Mouse (Mus musculus): ENCODE results near the gene Lrrc66. TPM values are rescaled to one million over a fixed set of nuclear protein-coding genes. Genes with fewer than 3 reads are reported as not detected.
"Not testable (repeated sequence)": the region's sequence is repeated elsewhere in the genome, so short reads cannot be mapped to it uniquely, and the experiment has no call there.

Gene Lrrc66
- polyA plus RNA-seq, 1 experiment: not detected

DNA sequence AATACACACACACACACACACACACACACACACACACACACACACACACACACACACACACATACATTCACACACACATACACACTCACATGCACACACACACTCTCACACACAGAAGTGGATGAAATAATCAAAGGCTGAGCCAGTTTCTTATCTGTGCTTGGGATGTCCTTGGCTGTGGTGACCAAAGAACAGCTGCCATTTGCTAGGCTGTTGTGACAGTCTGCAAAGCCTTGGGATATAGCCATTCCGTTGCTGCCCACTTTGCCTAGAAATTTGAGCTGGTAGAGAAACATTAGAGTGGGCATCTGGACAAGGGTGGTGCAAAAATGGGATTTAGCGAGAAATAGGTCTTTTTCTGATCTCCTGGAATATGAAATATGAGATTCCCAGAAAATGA lies 32.3 kb downstream of the Lrrc66 start:
- Histone ChIP-seq H3K79me3 (ENCODE audit: low read depth) (no peaks in the 10 kb centered on the region), H3K79me2 (ENCODE audit: control insufficient read depth, insufficient read depth) (no peaks in the 10 kb centered on the region), H3ac (ENCODE audit: control insufficient read depth, insufficient read length, low read depth) (no peak overlapping the region), H3K36me3 (ENCODE audit: control insufficient read depth, insufficient read depth) (no peaks in the 10 kb centered on the region), H3K4me3 (ENCODE audit: insufficient read depth, poor library complexity, severe bottlenecking) (no peak overlapping the region), H3K27me3 (ENCODE audit: control insufficient read depth, insufficient read depth, insufficient read length) (peaks cover 3% of the 10 kb centered on the region)
- TF ChIP-seq CEBPB (IDR thresholded peaks at IDR 0.05; ENCODE audit: low read depth) (no peak), CTCF (IDR thresholded peaks at IDR 0.05; ENCODE audit: control insufficient read depth, insufficient read depth, insufficient read length) (no peak), FOSL1 (IDR thresholded peaks at IDR 0.05; ENCODE audit: insufficient read depth, low read length, poor library complexity, severe bottlenecking) (no peak), MAX (IDR thresholded peaks at IDR 0.05) (no peak), USF1 (IDR thresholded peaks at IDR 0.05; ENCODE audit: low read depth) (no peak), MYOD1 (IDR thresholded peaks at IDR 0.05; ENCODE audit: control insufficient read depth, insufficient read length, low read depth) (no peak), MYOG (IDR thresholded peaks at IDR 0.05; ENCODE audit: control insufficient read depth, extremely low read depth, insufficient read length) (no peak)

DNA sequence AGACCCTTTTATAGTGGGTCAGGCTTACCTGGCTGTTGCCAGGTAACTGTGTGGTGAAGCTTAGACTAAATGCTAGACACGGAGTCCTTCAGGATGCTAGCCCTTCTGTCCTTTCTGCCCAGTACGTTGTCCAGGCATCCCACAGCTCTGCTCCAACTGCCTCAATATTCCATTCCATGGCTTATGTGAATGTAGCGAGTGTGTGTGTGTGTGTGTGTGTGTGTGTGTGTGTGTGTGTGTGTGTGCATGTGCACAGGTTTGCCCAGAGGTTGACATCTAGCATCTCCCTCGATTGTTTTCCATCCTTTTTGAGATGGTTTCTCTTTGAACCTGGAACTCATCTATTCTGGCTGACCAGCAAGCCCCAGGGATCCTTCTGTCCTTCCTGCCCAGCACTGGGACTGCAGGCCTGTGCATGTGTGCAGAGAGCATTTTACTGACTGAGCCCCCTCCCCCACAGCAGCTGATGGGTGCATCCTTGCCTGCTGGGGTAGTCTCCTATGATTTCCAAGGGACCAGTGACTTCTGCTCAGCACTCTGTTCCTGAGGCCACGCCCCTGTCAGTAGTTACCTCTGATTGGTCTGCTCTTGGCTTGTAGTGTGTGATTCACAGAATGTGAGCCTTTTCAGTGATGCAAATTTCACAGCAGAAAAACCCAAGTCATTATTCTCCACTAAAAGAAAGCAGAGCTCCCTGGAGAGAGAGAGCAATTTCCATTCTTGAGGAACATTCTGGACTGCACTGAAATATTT lies 33.2 kb downstream of the Lrrc66 start:
- H3K4me3 ChIP-seq (ENCODE audit: insufficient read depth, poor library complexity, severe bottlenecking): no peak overlapping the region
- peaks cover 3% of the 10 kb centered on the region for H3K27me3 ChIP-seq (ENCODE audit: control insufficient read depth, insufficient read depth, insufficient read length)
- no peak for TF ChIP-seq MAX (IDR thresholded peaks at IDR 0.05)
- no peak for TF ChIP-seq MYOD1 (IDR thresholded peaks at IDR 0.05; ENCODE audit: control insufficient read depth, insufficient read length, low read depth)
- no peak for TF ChIP-seq CTCF (IDR thresholded peaks at IDR 0.05; ENCODE audit: control insufficient read depth, insufficient read depth, insufficient read length)
- no peak for TF ChIP-seq FOSL1 (IDR thresholded peaks at IDR 0.05; ENCODE audit: insufficient read depth, low read length, poor library complexity, severe bottlenecking)
- TF ChIP-seq USF1 (IDR thresholded peaks at IDR 0.05; ENCODE audit: low read depth): no peak
- TF ChIP-seq MYOG (IDR thresholded peaks at IDR 0.05; ENCODE audit: control insufficient read depth, extremely low read depth, insufficient read length): no peak
- TF ChIP-seq CEBPB (IDR thresholded peaks at IDR 0.05; ENCODE audit: low read depth): no peak
- no peaks in the 10 kb centered on the region for H3K79me3 ChIP-seq (ENCODE audit: low read depth)
- no peak overlapping the region for H3ac ChIP-seq (ENCODE audit: control insufficient read depth, insufficient read length, low read depth)
- no peaks in the 10 kb centered on the region for H3K79me2 ChIP-seq (ENCODE audit: control insufficient read depth, insufficient read depth)
- H3K36me3 ChIP-seq (ENCODE audit: control insufficient read depth, insufficient read depth): no peaks in the 10 kb centered on the region

DNA sequence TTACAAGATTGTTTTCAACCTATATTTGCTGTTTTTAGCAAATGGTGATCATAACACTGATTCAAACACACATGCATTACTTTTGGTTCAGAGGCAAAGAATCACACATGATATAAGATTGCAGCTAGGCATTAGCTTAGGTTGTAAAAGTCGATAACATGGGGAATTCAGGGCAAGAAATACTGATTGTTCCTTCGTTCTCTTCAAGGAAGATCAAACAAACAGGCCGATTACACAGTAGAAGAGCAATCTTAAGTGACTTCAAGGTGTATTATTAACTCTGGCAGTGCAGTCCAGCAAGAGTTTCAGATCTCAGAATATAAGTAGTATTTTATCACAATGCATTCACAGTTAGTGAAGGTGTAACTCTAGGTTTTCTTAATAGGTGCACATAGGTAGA lies 45.2 kb downstream of the Lrrc66 start:
- no peak for TF ChIP-seq MAX (IDR thresholded peaks at IDR 0.05)
- TF ChIP-seq USF1 (IDR thresholded peaks at IDR 0.05; ENCODE audit: low read depth): no peak
- TF ChIP-seq MYOG (IDR thresholded peaks at IDR 0.05; ENCODE audit: control insufficient read depth, extremely low read depth, insufficient read length): no peak
- no peak for TF ChIP-seq MYOD1 (IDR thresholded peaks at IDR 0.05; ENCODE audit: control insufficient read depth, insufficient read length, low read depth)
- TF ChIP-seq FOSL1 (IDR thresholded peaks at IDR 0.05; ENCODE audit: insufficient read depth, low read length, poor library complexity, severe bottlenecking): no peak
- TF ChIP-seq CEBPB (IDR thresholded peaks at IDR 0.05; ENCODE audit: low read depth): no peak
- TF ChIP-seq CTCF (IDR thresholded peaks at IDR 0.05; ENCODE audit: control insufficient read depth, insufficient read depth, insufficient read length): no peak

DNA sequence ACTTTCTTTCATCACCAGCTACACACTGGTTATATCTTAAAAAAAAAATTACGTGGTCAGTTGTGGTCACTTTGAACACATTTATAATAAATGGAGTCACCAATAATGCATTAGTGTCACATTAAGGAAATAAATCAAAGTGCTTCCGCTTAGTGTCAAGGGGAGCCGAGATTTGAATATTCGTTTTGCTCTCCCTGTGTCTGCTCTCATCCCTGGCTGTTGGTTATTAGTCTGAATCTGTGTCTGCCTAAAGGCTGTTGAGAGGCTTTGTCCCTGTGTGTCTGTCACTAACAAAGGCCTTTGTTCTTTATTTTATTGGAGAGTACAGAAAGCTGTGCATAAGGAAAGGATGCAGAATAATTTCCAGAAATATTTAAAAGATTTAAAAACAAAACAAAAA lies 45.7 kb downstream of the Lrrc66 start:
- H3K36me3 ChIP-seq (ENCODE audit: control insufficient read depth, insufficient read depth): no peaks in the 10 kb centered on the region
- no peak for TF ChIP-seq USF1 (IDR thresholded peaks at IDR 0.05; ENCODE audit: low read depth)
- no peak for TF ChIP-seq FOSL1 (IDR thresholded peaks at IDR 0.05; ENCODE audit: insufficient read depth, low read length, poor library complexity, severe bottlenecking)
- no peak for TF ChIP-seq CEBPB (IDR thresholded peaks at IDR 0.05; ENCODE audit: low read depth)
- no peak for TF ChIP-seq MAX (IDR thresholded peaks at IDR 0.05)
- no peak for TF ChIP-seq MYOG (IDR thresholded peaks at IDR 0.05; ENCODE audit: control insufficient read depth, extremely low read depth, insufficient read length)
- no peak for TF ChIP-seq MYOD1 (IDR thresholded peaks at IDR 0.05; ENCODE audit: control insufficient read depth, insufficient read length, low read depth)
- TF ChIP-seq CTCF (IDR thresholded peaks at IDR 0.05; ENCODE audit: control insufficient read depth, insufficient read depth, insufficient read length): no peak
- H3ac ChIP-seq (ENCODE audit: control insufficient read depth, insufficient read length, low read depth): no peak overlapping the region
- H3K27me3 ChIP-seq (ENCODE audit: control insufficient read depth, insufficient read depth, insufficient read length): peaks cover 17% of the 10 kb centered on the region
- H3K4me3 ChIP-seq (ENCODE audit: insufficient read depth, poor library complexity, severe bottlenecking): no peak overlapping the region
- no peaks in the 10 kb centered on the region for H3K79me2 ChIP-seq (ENCODE audit: control insufficient read depth, insufficient read depth)
- H3K79me3 ChIP-seq (ENCODE audit: low read depth): no peaks in the 10 kb centered on the region

More for the DNA sequence above, 45.2 kb downstream of the Lrrc66 start:
- no peaks in the 10 kb centered on the region for H3K36me3 ChIP-seq (ENCODE audit: control insufficient read depth, insufficient read depth)
- H3K79me3 ChIP-seq (ENCODE audit: low read depth): no peaks in the 10 kb centered on the region
- no peaks in the 10 kb centered on the region for H3K79me2 ChIP-seq (ENCODE audit: control insufficient read depth, insufficient read depth)
- H3K27me3 ChIP-seq (ENCODE audit: control insufficient read depth, insufficient read depth, insufficient read length): peaks cover 17% of the 10 kb centered on the region
- no peak overlapping the region for H3ac ChIP-seq (ENCODE audit: control insufficient read depth, insufficient read length, low read depth)
- no peak overlapping the region for H3K4me3 ChIP-seq (ENCODE audit: insufficient read depth, poor library complexity, severe bottlenecking)

DNA sequence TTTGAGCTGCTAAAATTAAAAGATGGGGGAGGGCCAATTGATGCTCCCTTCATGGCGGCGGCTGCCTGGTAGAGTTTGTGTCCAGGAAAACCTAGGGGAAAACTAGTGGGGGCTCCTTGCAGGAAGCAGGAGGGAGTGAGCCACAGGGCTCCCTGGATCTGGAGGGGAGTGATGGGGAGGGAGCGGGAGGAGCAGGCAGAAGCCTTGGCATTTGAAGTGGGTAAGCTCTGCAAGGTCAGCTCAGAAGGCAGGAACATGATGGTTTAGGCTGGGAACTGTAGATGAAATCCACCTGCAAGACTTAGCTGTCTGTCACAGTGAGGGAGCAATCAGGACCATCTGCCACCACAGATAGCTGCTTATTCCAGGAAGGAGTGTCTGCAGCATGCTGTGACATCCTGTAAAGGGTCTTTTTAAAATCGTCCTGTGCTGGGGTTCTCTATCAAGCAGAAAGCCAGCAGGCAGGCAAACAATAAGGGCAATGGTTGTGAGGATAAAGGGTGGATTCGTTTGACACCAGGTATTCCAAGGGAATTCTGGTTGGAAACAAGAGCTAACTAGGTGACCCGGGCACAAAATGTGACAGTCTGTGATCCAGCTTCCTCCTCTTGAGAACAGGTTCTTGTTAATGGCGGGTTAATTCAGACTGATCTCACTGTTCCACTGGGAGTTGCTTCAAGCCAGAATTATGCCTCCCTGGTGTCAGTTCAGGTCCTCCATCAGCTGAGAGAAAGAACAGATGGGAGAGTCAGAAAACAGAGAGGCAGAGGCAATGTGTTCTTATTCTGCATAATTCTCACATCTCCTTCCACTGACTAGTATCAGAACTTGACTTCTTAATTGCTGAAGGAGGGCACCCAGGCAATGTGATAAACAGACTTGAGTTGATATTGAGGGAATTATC lies 46.9 kb downstream of the Lrrc66 start:
- H3K79me2 ChIP-seq (ENCODE audit: control insufficient read depth, insufficient read depth): no peaks in the 10 kb centered on the region
- peaks cover 20% of the 10 kb centered on the region for H3K27me3 ChIP-seq (ENCODE audit: control insufficient read depth, insufficient read depth, insufficient read length)
- no peak overlapping the region for H3ac ChIP-seq (ENCODE audit: control insufficient read depth, insufficient read length, low read depth)
- H3K79me3 ChIP-seq (ENCODE audit: low read depth): no peaks in the 10 kb centered on the region
- H3K36me3 ChIP-seq (ENCODE audit: control insufficient read depth, insufficient read depth): no peaks in the 10 kb centered on the region
- H3K4me3 ChIP-seq (ENCODE audit: insufficient read depth, poor library complexity, severe bottlenecking): no peak overlapping the region
- TF ChIP-seq CEBPB (IDR thresholded peaks at IDR 0.05; ENCODE audit: low read depth): no peak
- no peak for TF ChIP-seq CTCF (IDR thresholded peaks at IDR 0.05; ENCODE audit: control insufficient read depth, insufficient read depth, insufficient read length)
- TF ChIP-seq MAX (IDR thresholded peaks at IDR 0.05): no peak

DNA sequence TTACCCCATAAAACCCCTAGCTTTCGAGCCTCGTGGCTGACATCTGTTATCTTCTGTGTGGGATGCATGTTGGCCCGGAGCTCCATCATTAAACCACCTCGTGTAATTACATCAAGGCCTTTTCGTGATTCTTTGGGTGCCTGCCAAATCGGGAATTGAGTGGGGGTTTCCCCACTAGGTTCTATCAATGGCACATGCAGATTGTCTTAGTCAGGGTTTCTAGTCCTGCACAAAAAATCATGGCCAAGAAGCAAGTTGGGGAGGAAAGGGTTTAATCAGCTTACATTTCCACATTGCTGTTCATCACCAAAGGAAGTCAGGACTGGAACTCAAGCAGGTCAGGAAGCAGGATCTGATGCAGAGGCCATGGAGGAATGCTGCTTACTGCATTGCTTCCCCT lies 48.3 kb downstream of the Lrrc66 start:
- not testable (repeated sequence) for H3K36me3 ChIP-seq (ENCODE audit: control insufficient read depth, insufficient read depth); H3K79me3 ChIP-seq (ENCODE audit: low read depth); H3ac ChIP-seq (ENCODE audit: control insufficient read depth, insufficient read length, low read depth); H3K4me3 ChIP-seq (ENCODE audit: insufficient read depth, poor library complexity, severe bottlenecking); H3K79me2 ChIP-seq (ENCODE audit: control insufficient read depth, insufficient read depth)
- H3K27me3 ChIP-seq (ENCODE audit: control insufficient read depth, insufficient read depth, insufficient read length): peaks cover 20% of the 10 kb centered on the region
